Comparison of ENCODE assay signal across 13 mouse cellular contexts in the genomic region with DNA sequence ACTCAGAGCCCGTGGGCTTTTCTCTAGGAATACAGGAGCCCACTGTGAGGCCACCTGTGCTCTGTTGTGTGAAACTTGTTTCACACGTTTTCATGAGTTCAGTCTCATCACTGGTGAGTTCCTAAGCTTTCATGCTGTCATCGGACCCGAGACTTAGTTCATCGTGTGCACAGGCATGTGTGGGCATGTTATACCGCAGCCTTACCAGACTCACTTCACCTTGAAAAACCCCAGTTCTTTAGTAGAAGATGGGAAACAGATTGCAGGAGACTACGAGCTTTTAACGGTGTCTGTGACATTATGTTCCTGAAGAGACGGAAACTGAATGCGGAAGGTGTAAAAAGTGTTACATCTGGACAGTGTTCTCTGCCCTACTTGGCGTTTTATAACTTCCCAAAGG. TPM values are rescaled to one million over a fixed set of nuclear protein-coding genes. Genes with fewer than 3 reads are reported as not detected.
"Had no signal": no experiment of that assay in that cellular context is flagged by ENCODE, and none has a peak within 500 bp of the region (broad histone marks: within the 10 kb centered on the region; RNA-seq: fewer than 3 reads in every experiment).

No protein-coding gene starts in this region.

- H3K4me2 ChIP-seq: liver, embryonic 13.5 days; lung, embryonic 14.5 days; midbrain, embryonic 12.5 days; midbrain, embryonic 15.5 days; neural tube, embryonic 13.5 days had no signal

- H3K4me3 ChIP-seq: liver, embryonic 13.5 days; midbrain, embryonic 12.5 days; midbrain, embryonic 15.5 days; myocyte; neural tube, embryonic 13.5 days had no signal

- DNase-seq: kidney, adult 2 months; kidney, postnatal 36 days; liver, embryonic 13.5 days; thymus, postnatal 25 days had no signal

- H3K4me1 ChIP-seq: liver, embryonic 13.5 days had no signal

- H3K27me3 ChIP-seq: liver, embryonic 13.5 days; midbrain, embryonic 12.5 days; midbrain, embryonic 15.5 days; neural tube, embryonic 13.5 days had no signal

- H3K9ac ChIP-seq: liver, embryonic 13.5 days; lung, embryonic 14.5 days; midbrain, embryonic 12.5 days; midbrain, embryonic 15.5 days; neural tube, embryonic 13.5 days had no signal

- H3K27ac ChIP-seq: kidney, postnatal 0 days; liver, embryonic 13.5 days; macrophage; midbrain, embryonic 12.5 days; midbrain, embryonic 15.5 days had no signal

- ATAC-seq: intestine, postnatal 0 days; lung, postnatal 0 days had no signal

- H3K9me3 ChIP-seq: liver, embryonic 13.5 days; midbrain, embryonic 12.5 days; midbrain, embryonic 15.5 days; neural tube, embryonic 13.5 days had no signal

RNA-seq across cellular contexts. Expression of a gene that starts 47.9 kb away (rescaled TPM):
- polyA plus RNA-seq: macrophage had no signal
